Mouse (Mus musculus): Measurements from ENCODE around the gene Cd247.

Gene Cd247

DNA sequence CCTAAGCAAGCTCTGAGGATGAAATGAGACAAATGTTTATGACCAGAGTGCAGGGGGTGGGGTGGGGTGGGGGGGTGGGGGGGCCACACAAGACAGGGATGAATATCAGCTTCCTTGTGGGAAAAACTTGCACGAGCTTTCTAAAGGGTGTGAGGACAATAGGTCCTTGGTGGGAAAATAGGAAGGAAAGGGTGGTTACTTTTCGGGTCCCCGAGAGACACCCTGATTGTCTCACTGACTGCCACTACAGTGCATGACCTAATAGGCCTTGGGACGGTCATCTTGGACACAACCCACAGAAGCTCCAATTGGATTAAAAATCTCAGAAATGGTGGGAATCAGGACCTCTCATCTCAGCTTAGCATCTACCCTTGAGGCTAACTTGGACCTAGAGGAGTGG is 30.7 kb downstream of the Cd247 start:
- DNase-seq (ENCODE audit: low spot score), result no peak

DNA sequence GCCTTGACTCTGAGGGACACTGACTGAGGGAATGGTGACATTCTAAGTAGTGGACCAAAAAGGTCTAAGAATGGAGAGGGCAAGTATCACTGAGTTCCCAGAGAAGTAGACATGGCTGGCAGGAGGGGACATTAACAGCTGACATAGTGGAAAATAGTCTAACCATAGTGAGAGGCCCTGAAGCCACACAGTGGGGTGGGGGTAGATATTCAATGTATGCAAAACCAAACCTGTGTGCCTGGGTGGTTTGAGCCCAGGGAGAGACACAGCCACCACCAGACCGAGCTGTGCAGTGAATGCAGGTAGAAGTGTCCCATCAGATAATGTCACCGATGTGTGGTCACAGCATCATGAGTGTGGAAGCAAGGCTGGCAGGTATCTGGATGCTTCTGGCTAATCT is 33.5 kb downstream of the Cd247 start:
- no peak for DNase-seq (ENCODE audit: low spot score)

- DNase-seq (ENCODE audit: low spot score), result no peak
Observed at GRCm38 (mm10) chr1:165828173-165828572, 39.7 kb downstream of the Cd247 start.

DNA sequence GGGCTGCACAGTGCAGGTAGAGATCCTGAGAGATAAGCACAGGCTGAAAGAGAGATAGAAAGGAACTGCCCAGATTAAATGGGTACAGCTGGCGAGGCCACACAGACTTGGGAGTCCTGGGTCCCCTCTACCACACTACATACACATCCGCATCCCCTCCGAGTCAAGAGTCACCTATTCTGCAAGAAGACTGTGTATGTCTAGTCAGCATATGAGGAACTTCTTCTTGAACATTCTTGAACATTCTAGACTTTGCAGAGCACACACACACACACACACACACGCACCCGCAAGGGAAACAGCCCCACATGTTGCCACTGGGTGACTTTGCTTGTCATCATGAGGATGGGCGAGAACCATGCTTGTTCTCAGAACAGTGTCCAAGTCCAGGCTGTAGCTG is 40.1 kb downstream of the Cd247 start:
- DNase-seq (ENCODE audit: low spot score), result no peak

DNA sequence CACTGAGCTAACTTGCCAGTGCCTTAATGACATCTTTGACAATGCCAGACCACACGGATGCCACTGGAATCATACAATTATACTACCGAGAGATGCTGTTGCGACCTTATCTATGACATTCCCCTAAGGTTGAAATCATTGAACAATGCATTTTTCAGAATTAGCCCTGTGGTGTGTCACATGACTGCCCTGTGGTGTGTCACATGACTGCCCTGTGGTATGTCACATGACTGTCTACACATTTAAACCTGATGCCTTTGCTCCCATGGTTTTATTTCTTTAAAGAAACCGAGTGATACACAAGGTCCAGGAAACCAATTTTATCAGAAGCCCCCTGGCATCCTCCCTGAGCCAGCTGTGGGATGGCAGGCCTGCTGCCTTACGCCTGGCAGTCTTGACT is 41.4 kb downstream of the Cd247 start:
- DNase-seq (ENCODE audit: low spot score), result no peak

DNA sequence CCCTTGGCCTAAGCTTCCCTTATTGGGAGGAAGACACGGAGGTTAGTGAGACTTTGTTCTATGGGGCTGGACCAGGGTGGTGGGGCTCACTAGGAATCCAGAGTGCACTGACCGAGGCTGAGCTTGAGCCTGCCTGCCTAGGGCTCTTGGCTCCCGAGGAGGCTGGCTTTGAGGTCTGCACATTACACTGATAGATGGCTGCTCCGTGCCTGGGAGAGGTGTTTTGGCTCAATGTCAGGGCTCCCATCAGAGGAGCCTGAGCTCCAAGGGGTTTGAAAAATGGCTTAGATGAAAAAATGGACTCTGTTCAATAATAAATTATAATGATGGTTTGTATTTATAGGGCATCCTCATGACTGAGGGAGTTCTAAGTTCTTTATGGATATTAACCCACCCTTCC is 44.8 kb downstream of the Cd247 start:
- no peak for DNase-seq (ENCODE audit: low spot score)

DNA sequence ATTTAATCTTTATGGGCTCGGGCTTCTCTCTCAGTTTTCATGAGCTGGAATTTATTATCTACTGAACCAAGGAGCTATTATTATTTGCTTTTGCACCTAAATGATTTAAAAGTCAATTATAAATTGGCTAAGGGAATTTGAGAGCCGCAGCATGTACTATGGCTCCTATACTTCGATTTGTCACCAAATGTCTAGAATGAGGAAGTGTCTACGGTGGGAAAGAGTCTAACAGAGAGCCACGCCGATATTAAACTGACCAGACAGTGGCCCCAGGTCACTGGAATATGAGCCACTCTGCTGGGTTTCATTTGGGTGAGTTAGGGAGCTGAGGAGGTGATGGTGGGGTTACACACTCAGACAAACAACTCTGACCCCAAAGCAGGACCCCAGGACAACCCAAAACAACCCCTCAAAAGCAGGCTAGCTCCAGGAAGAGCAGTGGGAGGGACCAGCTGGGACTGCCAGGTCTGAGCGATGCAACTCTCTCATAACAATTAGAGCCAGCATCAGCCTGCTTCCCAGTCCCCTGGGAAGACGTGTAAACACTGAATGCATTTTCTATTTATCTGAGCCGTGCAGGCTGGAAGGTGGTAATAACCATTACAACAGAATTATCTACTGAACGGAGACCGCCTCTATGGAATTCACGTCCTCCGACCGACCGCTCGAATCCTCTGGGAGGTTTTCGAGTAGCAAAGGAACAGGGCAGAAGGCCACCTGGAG is 45.6 kb downstream of the Cd247 start:
- DNase-seq (ENCODE audit: low spot score), result no peak

DNA sequence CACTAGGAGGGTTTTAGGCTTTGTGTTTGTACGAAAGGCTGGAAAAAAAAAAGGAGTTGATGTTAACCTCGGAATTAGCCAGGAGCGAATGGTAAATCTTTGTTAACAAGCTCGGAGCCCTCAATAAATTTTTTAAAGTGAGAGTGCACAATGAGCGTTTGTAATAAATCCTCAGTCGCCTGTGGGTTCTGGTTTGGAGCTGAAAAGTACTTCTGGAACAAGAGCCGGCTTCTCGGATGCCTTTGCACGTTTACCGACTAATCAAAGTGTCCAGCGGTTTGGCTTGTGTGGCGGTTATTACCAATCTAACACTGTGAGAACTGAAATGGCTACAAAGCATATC is 46.1 kb downstream of the Cd247 start:
- no peak for DNase-seq (ENCODE audit: low spot score)

DNA sequence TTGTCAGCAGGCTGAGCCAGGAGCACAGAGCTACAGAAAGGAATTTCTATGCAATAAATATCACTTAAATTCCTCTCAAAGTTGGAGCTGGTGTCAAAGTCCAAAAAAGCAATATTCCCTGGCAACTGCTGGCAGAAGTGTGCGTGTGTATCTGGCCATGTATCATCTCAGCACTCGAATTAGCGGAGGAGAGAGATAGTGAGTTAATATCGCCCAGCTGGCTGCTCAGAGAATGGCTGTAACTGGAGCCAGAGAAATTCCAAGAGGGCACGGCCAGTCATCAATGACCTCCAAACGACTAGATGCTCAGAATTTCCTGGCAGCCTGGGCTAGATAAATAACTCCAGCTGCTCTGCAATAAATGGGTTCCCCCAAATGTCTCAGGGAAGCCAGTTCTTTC is 48.0 kb downstream of the Cd247 start:
- no peak for DNase-seq (ENCODE audit: low spot score)

GRCm38 (mm10) chr1:165837546-165837945 is 49.1 kb downstream of the Cd247 start:
- DNase-seq (ENCODE audit: low spot score), result no peak

GRCm38 (mm10) chr1:165839201-165839600 is 50.7 kb downstream of the Cd247 start:
- DNase-seq (ENCODE audit: low spot score), result no peak

- DNase-seq (ENCODE audit: low spot score), result no peak
Observed at GRCm38 (mm10) chr1:165840548-165841230, 52.2 kb downstream of the Cd247 start.

DNA sequence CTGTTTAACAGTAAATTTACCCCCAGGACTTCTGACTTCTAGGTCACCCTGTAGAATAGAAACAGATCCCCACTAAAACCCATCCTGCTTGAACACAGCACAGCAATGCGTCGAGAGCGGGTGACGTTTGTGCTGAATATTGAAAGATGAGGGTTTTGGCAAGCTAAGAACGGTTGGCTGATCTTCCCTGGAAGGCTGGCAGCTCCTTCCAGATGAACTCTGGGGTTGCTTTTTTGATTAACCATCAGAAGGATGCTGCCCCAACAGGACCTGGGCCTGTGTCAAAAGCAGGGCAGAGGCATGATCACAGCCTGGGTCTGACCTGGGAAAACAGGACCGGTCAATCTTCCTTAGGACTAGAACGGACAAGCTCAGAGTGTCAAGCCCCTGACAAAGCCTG is 53.7 kb downstream of the Cd247 start:
- DNase-seq (ENCODE audit: low spot score), result no peak

- no peak for DNase-seq (ENCODE audit: low spot score)
Observed at GRCm38 (mm10) chr1:165843586-165843985, 55.1 kb downstream of the Cd247 start.

GRCm38 (mm10) chr1:165844466-165844951 is 56.0 kb downstream of the Cd247 start:
- no peak for DNase-seq (ENCODE audit: low spot score)

DNA sequence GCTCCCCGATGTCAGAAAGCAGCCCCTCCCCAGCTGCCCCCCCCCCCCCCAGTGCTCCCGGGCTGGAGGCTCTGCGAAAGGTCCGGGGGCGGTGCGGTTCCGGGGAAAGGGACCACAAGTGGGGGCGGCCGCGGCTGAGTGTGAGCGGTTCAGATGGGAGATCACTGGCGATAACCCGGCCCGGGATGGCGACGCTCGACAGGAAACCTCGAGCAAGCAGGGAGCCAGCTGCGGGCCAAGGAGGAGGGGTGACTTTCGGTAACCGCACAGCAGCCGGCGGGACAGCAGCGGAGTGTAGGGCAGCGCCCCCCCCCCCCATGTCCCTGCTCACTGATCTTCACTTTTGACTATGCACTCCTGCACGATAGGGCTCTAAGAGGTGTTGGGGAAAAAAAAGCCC is 56.5 kb downstream of the Cd247 start:
- no peak for DNase-seq (ENCODE audit: low spot score)

GRCm38 (mm10) chr1:165845366-165845765 is 56.9 kb downstream of the Cd247 start:
- DNase-seq (ENCODE audit: low spot score), result no peak

GRCm38 (mm10) chr1:165848417-165848816 is 59.9 kb downstream of the Cd247 start:
- DNase-seq (ENCODE audit: low spot score), result no peak

DNA sequence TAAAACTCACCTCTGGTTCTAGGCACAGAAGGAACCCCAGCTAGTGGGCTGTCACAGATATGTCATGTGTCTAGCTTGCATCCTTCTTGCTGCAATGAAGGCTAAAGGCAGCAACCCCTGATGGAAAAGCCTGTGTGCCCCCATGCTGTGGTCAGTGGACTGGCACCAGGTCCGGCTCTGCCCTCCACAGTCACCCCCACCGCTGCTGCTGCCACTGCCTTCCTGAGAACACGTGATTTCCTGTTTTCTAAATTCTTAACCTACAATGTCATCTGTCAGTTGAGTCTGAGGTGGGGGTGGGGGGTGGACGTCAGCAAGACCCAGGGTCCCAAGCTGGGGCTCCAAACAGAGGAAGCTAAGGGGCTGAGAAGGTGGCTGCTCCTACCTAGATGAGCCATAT is 60.4 kb downstream of the Cd247 start:
- DNase-seq (ENCODE audit: low spot score), result no peak

DNA sequence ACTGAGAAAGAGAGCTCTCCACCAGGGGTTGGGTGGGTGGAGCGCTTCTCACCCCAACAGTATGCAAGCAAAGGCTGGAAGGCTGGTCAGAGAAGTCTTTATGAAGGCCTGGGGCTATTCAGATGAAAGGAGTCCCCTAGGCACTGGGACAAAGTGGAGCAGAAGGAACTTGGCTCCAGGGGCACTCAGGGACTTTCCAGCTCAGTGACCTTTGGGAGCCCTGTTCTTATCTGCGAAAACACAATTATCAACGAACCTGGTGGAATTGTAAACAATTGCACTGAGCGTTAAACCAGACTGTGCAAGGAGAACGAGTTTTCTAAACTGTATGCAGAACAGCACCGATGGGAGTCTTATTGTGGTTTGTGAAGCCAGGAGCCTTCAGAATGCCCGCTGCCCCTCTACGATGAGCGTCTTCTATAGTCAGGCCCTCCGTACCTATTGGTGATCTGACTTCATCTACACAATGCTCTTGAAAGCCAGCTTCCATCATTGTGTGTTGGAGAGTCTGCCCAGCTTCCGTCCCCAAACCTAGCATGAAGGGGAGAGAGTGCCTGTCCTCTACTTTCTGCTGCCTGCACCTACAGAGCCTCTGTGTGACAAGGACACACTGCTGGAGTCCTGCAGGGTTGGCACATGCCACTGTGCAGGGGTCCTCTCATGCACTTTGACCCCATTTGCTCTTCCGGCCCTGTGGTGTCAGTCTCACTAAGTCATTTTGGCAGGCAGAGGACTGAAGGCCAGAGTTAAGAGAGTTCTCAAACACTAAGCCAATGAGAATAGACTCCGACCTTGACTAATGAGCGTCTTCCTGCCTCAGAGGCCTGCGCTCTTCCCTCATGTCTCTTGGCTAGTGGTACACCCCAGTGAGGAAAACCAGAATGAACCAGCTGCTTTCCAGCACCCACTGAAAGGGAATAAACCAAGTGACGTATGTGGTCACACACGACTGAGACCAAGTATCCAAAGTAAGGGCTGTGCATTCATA is 61.3 kb downstream of the Cd247 start:
- no peak for DNase-seq (ENCODE audit: low spot score)

GRCm38 (mm10) chr1:165852131-165852530 is 63.6 kb downstream of the Cd247 start:
- DNase-seq (ENCODE audit: low spot score), result no peak

GRCm38 (mm10) chr1:165853131-165853721 is 64.7 kb downstream of the Cd247 start:
- no peak for DNase-seq (ENCODE audit: low spot score)

Measured in layer of hippocampus, adult 9-10 months (tissue).